ENCODE assay signal across 18 mouse cellular contexts in genomic region chr2:127080591-127081218, GRCm38 (mm10). TPM values are rescaled to one million over a fixed set of nuclear protein-coding genes. Genes with fewer than 3 reads are reported as not detected.
DNase-seq lines count a peak whose midpoint lies in the region; ATAC-seq and TF ChIP-seq lines count a peak whose summit lies in the region.
"Had no signal": no experiment of that assay in that cellular context is flagged by ENCODE, and none has a peak within 500 bp of the region (broad histone marks: within the 10 kb centered on the region; RNA-seq: fewer than 3 reads in every experiment).

No protein-coding gene starts in this region.

- H3K9ac ChIP-seq in kidney, embryonic 16.5 days (replicated peaks; ENCODE audit: low read length) = no peak overlapping the region
- H3K9ac ChIP-seq in liver, adult 2 months (ENCODE audit: low read depth, low read length) = no peak overlapping the region
- H3K9ac ChIP-seq: embryonic facial prominence, embryonic 12.5 days; forebrain, embryonic 13.5 days; lung, embryonic 14.5 days had no signal

- no peaks in the 10 kb centered on the region for H3K9me3 ChIP-seq in kidney, embryonic 16.5 days (ENCODE audit: low read length)
- no peaks in the 10 kb centered on the region for H3K9me3 ChIP-seq in forebrain, embryonic 10.5 days
- H3K9me3 ChIP-seq: embryonic facial prominence, embryonic 12.5 days; forebrain, embryonic 13.5 days; G1E; megakaryocyte, embryonic 14.5 days had no signal

- H3K4me3 ChIP-seq in kidney, embryonic 16.5 days (ENCODE audit: low read length) = no peak overlapping the region
- no peak overlapping the region for H3K4me3 ChIP-seq in liver, adult 2 months (ENCODE audit: insufficient read depth, low read depth, low read length)
- H3K4me3 ChIP-seq in forebrain, embryonic 10.5 days = no peak overlapping the region
- H3K4me3 ChIP-seq: embryonic facial prominence, embryonic 12.5 days; forebrain, embryonic 13.5 days; megakaryocyte, embryonic 14.5 days had no signal

- H3K27me3 ChIP-seq in kidney, embryonic 16.5 days (ENCODE audit: insufficient read depth, low read length) = no peaks in the 10 kb centered on the region
- H3K27me3 ChIP-seq in liver, adult 2 months (ENCODE audit: control insufficient read depth, insufficient read depth, low read length) = no peaks in the 10 kb centered on the region
- no peaks in the 10 kb centered on the region for H3K27me3 ChIP-seq in forebrain, embryonic 10.5 days (ENCODE audit: poor library complexity, severe bottlenecking)
- H3K27me3 ChIP-seq: embryonic facial prominence, embryonic 12.5 days; forebrain, embryonic 13.5 days; megakaryocyte, embryonic 14.5 days had no signal

- no peaks in the 10 kb centered on the region for H3K79me2 ChIP-seq in liver, adult 2 months (ENCODE audit: control insufficient read depth, insufficient read depth, low read length)

- H3K27ac ChIP-seq in kidney, embryonic 16.5 days (ENCODE audit: low read length) = peak overlapping the region; percentile 63
- H3K27ac ChIP-seq in liver, adult 2 months (replicated peaks; ENCODE audit: insufficient read depth, low read depth, low read length) = peak overlapping the region; percentile 56
- no peak overlapping the region for H3K27ac ChIP-seq in forebrain, embryonic 10.5 days
- H3K27ac ChIP-seq: embryonic facial prominence, embryonic 12.5 days; forebrain, embryonic 13.5 days had no signal

- no peak for TF ChIP-seq POLR2A in liver, adult 2 months (IDR thresholded peaks at IDR 0.05; ENCODE audit: extremely low read depth, insufficient read depth, low read length)

- H3K36me3 ChIP-seq in kidney, embryonic 16.5 days (ENCODE audit: insufficient read depth, low read length) = no peaks in the 10 kb centered on the region
- no peaks in the 10 kb centered on the region for H3K36me3 ChIP-seq in liver, adult 2 months (ENCODE audit: control insufficient read depth, insufficient read depth, low read length)
- peaks cover 3% of the 10 kb centered on the region; the same call in 1 of the 2 replicates for H3K36me3 ChIP-seq in forebrain, embryonic 10.5 days (replicated peaks)
- H3K36me3 ChIP-seq: embryonic facial prominence, embryonic 12.5 days had no signal

- TF ChIP-seq CTCF in liver, adult 2 months (IDR thresholded peaks at IDR 0.05; ENCODE audit: low read depth, low read length) = no peak

- H3K4me2 ChIP-seq in kidney, embryonic 16.5 days (replicated peaks; ENCODE audit: low read depth, low read length) = no peak overlapping the region
- H3K4me2 ChIP-seq: embryonic facial prominence, embryonic 12.5 days; forebrain, embryonic 13.5 days; lung, embryonic 14.5 days had no signal

- 87% methylated on average over 11 of the region's 11 CpGs for WGBS in kidney, embryonic 16.5 days
- WGBS in liver, adult 2 months = 87% methylated on average over 11 of the region's 11 CpGs
- 90% methylated on average over 11 of the region's 11 CpGs for WGBS in forebrain, embryonic 10.5 days

- no peaks in the 10 kb centered on the region for H3K4me1 ChIP-seq in kidney, embryonic 16.5 days (ENCODE audit: insufficient read depth, low read length)
- no peaks in the 10 kb centered on the region for H3K4me1 ChIP-seq in liver, adult 2 months (ENCODE audit: control insufficient read depth, insufficient read depth, low read length)
- no peaks in the 10 kb centered on the region for H3K4me1 ChIP-seq in forebrain, embryonic 10.5 days
- H3K4me1 ChIP-seq: embryonic facial prominence, embryonic 12.5 days; forebrain, embryonic 13.5 days had no signal

- no peak for DNase-seq in kidney, postnatal 25 days
- peak; percentile 33 for DNase-seq in c-Kit-positive CD71-positive TER-119-negative erythroid progenitor cells, embryonic 14.5 days (ENCODE audit: low read depth)
- no peak for DNase-seq in liver, adult 2 months (ENCODE audit: extremely low read depth, low read depth, low spot score)
- no peak for DNase-seq in right cerebral cortex, adult 18-20 months
- DNase-seq in forebrain, embryonic 10.5 days (ENCODE audit: extremely low spot score, low spot score) = no peak
- no peak for DNase-seq in heart, postnatal 4 days
- DNase-seq: adrenal gland, postnatal 10 days; cerebellum, postnatal 25 days; layer of hippocampus, postnatal 36 days; left cerebral cortex, postnatal 4 days; lung, embryonic 14.5 days; right cerebral cortex, postnatal 25 days had no signal

- ATAC-seq in kidney, embryonic 16.5 days (ENCODE audit: low FRiP score, low TSS enrichment) = peak; percentile 46; the same call in 1 of the 2 replicates
- ATAC-seq in megakaryocyte progenitor cell, adult 5-6 weeks (replicated peaks; ENCODE audit: poor library complexity) = peak; percentile 75
- ATAC-seq: forebrain, embryonic 13.5 days had no signal

RNA-seq across cellular contexts. Expression of gene Blvra, which starts 10.2 kb away (rescaled TPM):
- polyA plus RNA-seq in kidney, embryonic 16.5 days (2015; fragmentation: Nextera tagmentation; extraction: Ambion mirVana) = 47.4 and 51.5 TPM in 2 replicates
- total RNA-seq in liver, adult 2 months (2014; rRNA removed) = 17.7 and 23.6 TPM in 2 replicates
- polyA plus RNA-seq in liver, adult 2 months (2012; rRNA removed) = 5.8 and 7.5 TPM in 2 replicates
- total RNA-seq in megakaryocyte progenitor cell, adult 5-6 weeks (2015) = 37.0 and 38.7 TPM in 2 replicates
- 30.9 and 42.2 TPM in 2 replicates for total RNA-seq in megakaryocyte progenitor cell, adult 5-6 weeks (2017)
- polyA plus RNA-seq in forebrain, embryonic 10.5 days (2016; fragmentation: Nextera tagmentation; extraction: Ambion mirVana) = 15.3 and 16.9 TPM in 2 replicates
- total RNA-seq in heart, postnatal 4 days (2021) = 10 to 100 TPM; 26.0 to 26.2 TPM

RNA-seq across cellular contexts. Expression of gene Ncaph, which starts 53.0 kb away (rescaled TPM):
- 91.5 and 96.6 TPM in 2 replicates for polyA plus RNA-seq in kidney, embryonic 16.5 days (2015; fragmentation: Nextera tagmentation; extraction: Ambion mirVana)
- 0.65 and 2.3 TPM in 2 replicates for total RNA-seq in liver, adult 2 months (2014; rRNA removed)
- 0.14 and 0.24 TPM in 2 replicates for polyA plus RNA-seq in liver, adult 2 months (2012; rRNA removed)
- total RNA-seq in megakaryocyte progenitor cell, adult 5-6 weeks (2015) = 49.5 and 53.5 TPM in 2 replicates
- total RNA-seq in megakaryocyte progenitor cell, adult 5-6 weeks (2017) = 57.3 and 58.7 TPM in 2 replicates
- polyA plus RNA-seq in forebrain, embryonic 10.5 days (2016; fragmentation: Nextera tagmentation; extraction: Ambion mirVana) = 124 and 126 TPM in 2 replicates
- total RNA-seq in heart, postnatal 4 days (2021) = 10 to 100 TPM; 34.7 to 38.3 TPM

Comparison
In these comparisons a context has a peak if more than half of its experiments do, and no peak if none do; other contexts are left out.
1. RNA of gene Ncaph, which starts 53.0 kb away (total RNA-seq): 49.5 to 58.7 TPM in megakaryocyte progenitor cell, adult 5-6 weeks and 34.7 to 38.3 TPM in heart, postnatal 4 days; 0.65 to 2.3 TPM in liver, adult 2 months; every median in the first group is over 10 times any median in the second.